Mouse (Mus musculus) forebrain, postnatal 0 days (tissue): ENCODE measurements at regions not wholly inside any gene's neighbourhood (a gene's known extent, or its start where the extent isn't known, plus 50 kb on each side); places are given as distances from the start of the nearest gene placed in this dataset.

Experiments used
- ATAC-seq: fragments of 200-750 bp; cut with Nextera tagmentation; 2 replicates; pipeline ENCODE4 v1.8.0; 2017; ENCODE audit warnings: mild to moderate bottlenecking, moderate library complexity
- DNase-seq: peaks from one replicate; pipeline ENCODE4 v3.0.0-alpha.2; 2015
- H3K27ac ChIP-seq: fragments of 300-500 bp; sonication (generic); 2 replicates; pipeline ENCODE4 v1.5.1; 2014; ENCODE audit warnings: low read depth, mild to moderate bottlenecking, antibody characterized with exemption, low read length, moderate library complexity, mixed read lengths
- H3K27me3 ChIP-seq: fragments of 300-500 bp; sonication (generic); 2 replicates; pipeline ENCODE4 v1.6.1; 2014; ENCODE audit warnings: mild to moderate bottlenecking, low read length, mixed read lengths; ENCODE audit not compliant: insufficient read depth
- H3K36me3 ChIP-seq: fragments of 300-500 bp; sonication (generic); 2 replicates; pipeline ENCODE4 v1.6.1; 2014; ENCODE audit warnings: mild to moderate bottlenecking, moderate library complexity; ENCODE audit not compliant: insufficient read depth
- H3K4me1 ChIP-seq: fragments of 300-500 bp; sonication (generic); 2 replicates; pipeline ENCODE4 v1.6.1; 2014; ENCODE audit warnings: antibody characterized with exemption; ENCODE audit not compliant: insufficient read depth
- H3K4me2 ChIP-seq: fragments of 300-500 bp; sonication (generic); 2 replicates; pipeline ENCODE4 v1.6.1; 2014; ENCODE audit warnings: low read depth, mild to moderate bottlenecking, moderate library complexity
- H3K4me3 ChIP-seq: fragments of 300-500 bp; sonication (generic); 2 replicates; pipeline ENCODE4 v1.5.1; 2014; ENCODE audit warnings: low read depth, low read length, mixed read lengths
- H3K9ac ChIP-seq: fragments of 300-500 bp; sonication (generic); 2 replicates; pipeline ENCODE4 v1.6.1; 2014; ENCODE audit warnings: mild to moderate bottlenecking
- H3K9me3 ChIP-seq: fragments of 300-500 bp; sonication (generic); 2 replicates; pipeline ENCODE4 v1.6.1; 2016; ENCODE audit warnings: low read length
- CTCF ChIP-seq: sonication (generic); IDR thresholded peaks from 2 replicates; pipeline ENCODE4 v1.5.1; 2016; ENCODE audit warnings: antibody characterized with exemption, control low read depth, low read depth
- WGBS: fragments of 180-500 bp; shearing (Covaris S2); extraction: QIAGEN DNeasy Blood & Tissue Kit; methylation state at CpG from one replicate; pipeline ENCODE4 v1.1.7; 2014; 5-methylcytosine and 5-hydroxymethylcytosine counted together

DNA sequence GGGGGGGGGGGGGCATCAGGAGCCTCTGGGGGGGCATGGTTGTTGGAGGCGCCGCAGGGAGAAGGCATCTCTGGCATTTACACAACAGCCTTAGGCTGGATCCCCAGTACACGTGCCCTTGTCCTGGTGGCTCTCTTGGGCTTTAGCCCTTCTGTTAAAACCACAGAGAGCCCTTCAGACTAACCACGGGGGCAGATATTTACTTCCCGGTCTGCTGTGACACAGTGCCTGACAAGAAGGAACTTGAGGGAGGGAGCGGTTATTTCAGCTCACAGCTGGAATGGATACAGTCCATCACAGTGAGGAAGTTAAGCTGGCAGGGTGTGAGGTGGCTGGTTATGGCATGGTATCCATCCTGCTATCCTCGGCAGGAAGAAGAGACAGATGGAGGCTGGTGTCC, 71.0 kb upstream of the Gm11733 start:
- DNase-seq (no peak), ATAC-seq (no peak)
- Histone ChIP-seq H3K9ac (no peak overlapping the region), H3K27ac (no peak overlapping the region), H3K9me3 (no peaks in the 10 kb centered on the region), H3K4me3 (no peak overlapping the region), H3K27me3 (no peaks in the 10 kb centered on the region), H3K4me2 (no peak overlapping the region), H3K4me1 (peaks cover 38% of the 10 kb centered on the region), H3K36me3 (no peaks in the 10 kb centered on the region)
- TF ChIP-seq CTCF: no peak
- 33% methylated on average over 7 of the region's 7 CpGs for WGBS

DNA sequence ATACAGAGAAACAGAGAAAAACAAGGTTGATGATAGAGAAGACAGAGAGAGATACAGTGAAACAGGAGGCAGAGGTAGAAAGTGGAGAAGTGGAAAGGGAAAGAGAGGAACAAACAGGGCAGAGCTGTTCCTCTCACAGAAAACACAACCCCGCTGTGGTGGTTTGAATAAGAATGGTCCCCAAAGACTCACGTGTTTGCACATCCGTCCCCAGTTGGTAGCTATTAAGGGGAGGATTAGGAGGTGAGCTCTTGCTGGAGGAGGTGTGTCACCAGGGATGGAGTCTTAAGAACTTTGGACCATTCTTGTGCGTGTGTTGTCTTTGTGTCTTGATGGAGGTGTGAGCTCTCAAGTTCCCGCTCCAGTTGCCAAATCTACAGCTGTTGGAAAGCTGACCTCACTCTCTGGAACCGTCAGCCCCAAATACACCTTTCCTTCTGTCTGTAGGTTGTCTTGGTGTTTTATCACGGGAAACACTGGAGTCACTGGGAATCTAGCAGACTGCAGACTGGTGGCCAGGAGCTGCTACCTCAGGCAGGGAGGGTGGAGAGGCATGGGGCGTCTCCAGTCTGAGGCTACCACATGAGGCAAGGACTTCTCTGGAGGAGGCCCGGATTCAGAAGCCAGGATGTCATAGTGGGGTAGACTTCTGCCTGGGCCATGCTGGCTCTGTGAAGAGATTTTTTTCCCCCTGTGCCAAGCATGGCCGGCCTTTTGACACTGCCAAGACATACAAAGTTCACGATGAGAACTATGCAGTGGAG, 70.0 kb upstream of the Gm11733 start:
- peaks cover 29% of the 10 kb centered on the region for H3K4me1 ChIP-seq
- no peak for DNase-seq
- ATAC-seq: no peak
- H3K9me3 ChIP-seq: no peaks in the 10 kb centered on the region
- no peak overlapping the region for H3K9ac ChIP-seq
- H3K27me3 ChIP-seq: no peaks in the 10 kb centered on the region
- H3K36me3 ChIP-seq: no peaks in the 10 kb centered on the region
- no peak for TF ChIP-seq CTCF
- 22% methylated on average over 11 of the region's 11 CpGs for WGBS
- no peak overlapping the region for H3K27ac ChIP-seq
- H3K4me3 ChIP-seq: no peak overlapping the region
- no peak overlapping the region for H3K4me2 ChIP-seq

DNA sequence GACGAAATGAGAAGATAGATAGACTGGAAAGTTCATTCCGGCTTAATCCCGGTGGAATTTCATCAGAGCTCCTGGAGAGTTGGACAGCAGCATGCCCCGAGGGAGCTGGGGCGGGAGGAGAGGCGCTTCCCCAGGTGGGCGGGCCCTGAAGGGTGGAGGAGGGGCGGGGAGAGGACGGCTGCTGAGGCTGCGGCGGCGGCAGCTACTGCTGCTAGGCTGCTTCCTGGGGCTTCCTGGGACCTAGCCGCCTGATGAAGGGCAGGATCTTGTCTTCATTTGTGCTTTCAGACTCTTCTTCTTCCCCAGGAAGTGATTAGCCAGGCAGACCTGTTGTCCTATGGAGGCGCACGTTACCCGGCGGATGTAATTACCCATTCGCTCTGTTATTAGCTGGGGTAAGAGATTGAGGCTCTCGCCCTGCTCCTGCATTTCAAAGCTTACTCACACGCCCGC, 69.3 kb upstream of the Gm11733 start:
- TF ChIP-seq CTCF: no peak
- DNase-seq (peak; percentile 65), ATAC-seq (peak; percentile 40; the same call in 1 of the 2 replicates)
- no peaks in the 10 kb centered on the region for H3K36me3 ChIP-seq
- H3K4me1 ChIP-seq: peaks cover 21% of the 10 kb centered on the region
- no peaks in the 10 kb centered on the region for H3K9me3 ChIP-seq
- no peaks in the 10 kb centered on the region for H3K27me3 ChIP-seq
- WGBS: 2% methylated on average over 21 of the region's 21 CpGs
- peak overlapping the region; percentile 45 for H3K9ac ChIP-seq
- H3K4me2 ChIP-seq: peak overlapping the region; percentile 50
- peak overlapping the region; percentile 79 for H3K27ac ChIP-seq
- peak overlapping the region; percentile 25 for H3K4me3 ChIP-seq

DNA sequence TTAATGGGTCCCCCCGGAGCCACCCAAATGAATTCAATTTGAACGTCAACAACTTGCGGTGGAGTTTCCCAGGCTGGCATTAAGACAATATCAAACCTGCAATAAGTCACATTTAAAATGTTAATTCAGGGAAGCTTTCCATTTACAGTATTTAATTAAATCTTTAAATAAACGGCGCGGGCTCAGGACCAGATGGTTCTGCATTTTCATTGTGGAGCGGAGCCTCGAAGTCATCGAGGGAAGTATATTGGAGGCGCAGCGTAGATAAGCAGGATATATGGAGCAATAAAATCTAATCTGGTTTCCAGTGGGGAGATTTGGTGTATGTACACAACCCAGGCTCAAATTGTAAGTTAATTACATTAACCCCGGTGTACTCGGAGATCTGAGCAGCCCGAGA, 68.7 kb upstream of the Gm11733 start:
- Histone ChIP-seq H3K27ac (peak overlapping the region; percentile 79), H3K9ac (peak overlapping the region; percentile 45), H3K4me2 (peak overlapping the region; percentile 50), H3K9me3 (no peaks in the 10 kb centered on the region), H3K36me3 (no peaks in the 10 kb centered on the region), H3K27me3 (no peaks in the 10 kb centered on the region), H3K4me1 (peaks cover 15% of the 10 kb centered on the region), H3K4me3 (peak overlapping the region; percentile 25; the same call in 1 of the 2 replicates)
- DNase-seq: peak; percentile 77
- 2% methylated on average over 14 of the region's 14 CpGs for WGBS
- ATAC-seq: peak; percentile 34; the same call in 1 of the 2 replicates
- TF ChIP-seq CTCF: no peak

DNA sequence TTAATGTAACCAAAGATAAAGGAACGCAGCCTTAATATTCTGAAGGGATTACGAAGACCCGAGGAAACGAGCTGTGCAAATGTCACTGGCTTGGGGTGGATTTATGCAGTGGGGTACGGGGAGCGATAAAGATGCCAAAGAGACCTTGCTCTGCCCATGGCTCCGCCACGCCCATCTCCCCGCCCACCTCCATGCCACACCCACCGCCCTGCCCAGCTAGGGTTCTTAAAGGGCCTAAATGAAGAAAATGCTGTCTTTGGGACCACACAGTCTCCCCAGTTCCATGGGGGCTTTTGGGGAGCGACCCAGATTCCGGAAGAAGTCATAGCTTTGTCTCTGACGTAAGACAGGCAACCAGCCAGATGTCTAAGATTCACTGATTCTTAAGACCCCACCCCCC, 68.2 kb upstream of the Gm11733 start:
- Histone ChIP-seq H3K4me3 (no peak overlapping the region; the same call in 1 of the 2 replicates), H3K9ac (peak overlapping the region; percentile 41; the same call in 1 of the 2 replicates), H3K4me2 (peak overlapping the region; percentile 50), H3K36me3 (no peaks in the 10 kb centered on the region), H3K27ac (peak overlapping the region; percentile 79), H3K9me3 (no peaks in the 10 kb centered on the region), H3K27me3 (no peaks in the 10 kb centered on the region), H3K4me1 (peaks cover 15% of the 10 kb centered on the region)
- DNase-seq (peak; percentile 54), ATAC-seq (peak; percentile 40; the same call in 1 of the 2 replicates)
- WGBS: 7% methylated on average over 13 of the region's 13 CpGs
- TF ChIP-seq CTCF: no peak

DNA sequence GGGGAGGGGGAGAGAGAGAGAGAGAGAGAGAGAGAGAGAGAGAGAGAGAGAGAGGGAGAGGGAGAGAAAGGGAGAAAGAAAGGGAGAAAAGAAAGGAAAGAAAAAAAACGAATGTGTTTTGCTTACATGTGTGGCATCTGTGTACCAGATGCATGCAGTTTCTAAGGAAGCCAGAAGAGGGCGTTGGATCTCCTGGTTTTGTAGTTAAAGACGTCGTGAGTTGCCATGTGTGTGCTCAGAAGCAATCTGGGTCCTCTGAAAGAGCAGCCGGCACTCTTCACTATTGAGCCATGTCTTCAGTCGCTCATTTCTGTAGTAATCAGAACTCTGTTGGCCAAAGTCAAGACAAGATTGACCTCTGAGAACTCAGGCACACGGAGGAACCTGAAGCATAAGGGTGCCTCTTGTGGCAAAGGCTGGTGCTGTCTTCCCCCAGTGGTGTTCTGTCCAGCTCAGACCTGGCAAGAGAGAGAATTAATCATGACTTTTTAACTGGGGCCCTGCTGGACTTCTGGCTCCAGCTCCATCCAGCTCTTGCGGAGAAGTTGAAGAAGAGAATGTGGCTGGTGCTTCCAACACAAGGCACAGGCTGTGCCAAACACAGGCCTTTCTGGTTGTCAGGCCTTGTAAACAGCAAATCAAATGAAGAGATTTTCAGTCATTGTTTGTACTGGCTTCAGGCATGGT, 67.0 kb upstream of the Gm11733 start:
- Histone ChIP-seq H3K4me2 (no peak overlapping the region), H3K4me3 (no peak overlapping the region), H3K9ac (no peak overlapping the region), H3K9me3 (no peaks in the 10 kb centered on the region), H3K27me3 (no peaks in the 10 kb centered on the region), H3K4me1 (peaks cover 15% of the 10 kb centered on the region), H3K27ac (no peak overlapping the region), H3K36me3 (no peaks in the 10 kb centered on the region)
- TF ChIP-seq CTCF: peak; percentile 42; the same call in 1 of the 2 replicates
- 65% methylated on average over 8 of the region's 8 CpGs for WGBS
- DNase-seq (no peak), ATAC-seq (no peak)

DNA sequence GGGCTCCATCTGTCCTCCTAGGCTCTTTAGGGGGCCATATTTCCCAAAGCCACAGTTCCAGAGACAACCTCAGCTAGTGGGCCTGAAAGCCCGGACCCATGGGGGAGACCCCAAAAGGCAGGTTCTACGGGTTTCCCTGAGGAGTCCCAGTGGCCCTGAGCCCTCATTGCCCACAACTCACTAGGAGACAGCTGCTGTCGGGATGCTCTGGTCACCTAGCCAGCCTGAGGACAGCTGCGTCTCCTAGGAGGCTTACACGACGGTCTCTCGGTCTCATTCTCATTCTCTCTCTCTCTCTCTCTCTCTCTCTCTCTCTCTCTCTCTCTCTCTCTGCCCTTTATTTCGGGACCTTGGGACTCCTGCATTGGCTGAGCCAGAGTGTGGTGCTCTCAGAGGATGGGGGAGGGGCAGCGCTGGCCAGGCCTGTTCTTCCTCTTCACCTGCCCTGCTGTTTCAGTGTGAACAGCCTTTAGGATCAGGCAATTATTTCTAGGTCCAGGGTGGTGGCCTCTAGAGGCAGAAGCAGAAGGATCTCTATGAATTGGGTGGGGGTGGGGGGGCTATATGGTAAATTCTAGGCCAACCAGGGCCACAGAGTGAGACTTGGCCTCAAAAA, 66.1 kb upstream of the Gm11733 start:
- Histone ChIP-seq H3K27me3 (no peaks in the 10 kb centered on the region), H3K9me3 (no peaks in the 10 kb centered on the region), H3K4me2 (no peak overlapping the region), H3K4me1 (peaks cover 15% of the 10 kb centered on the region), H3K4me3 (no peak overlapping the region), H3K36me3 (no peaks in the 10 kb centered on the region), H3K9ac (no peak overlapping the region), H3K27ac (no peak overlapping the region)
- no peak for TF ChIP-seq CTCF
- ATAC-seq: no peak
- DNase-seq: no peak
- 59% methylated on average over 9 of the region's 9 CpGs for WGBS
